Mouse (Mus musculus) gastrocnemius, adult 8-10 months (tissue): ENCODE measurements around the gene Gm13275. TPM values are rescaled to one million over a fixed set of nuclear protein-coding genes. Genes with fewer than 3 reads are reported as not detected.
"Not testable (repeated sequence)": the region's sequence is repeated elsewhere in the genome, so short reads cannot be mapped to it uniquely, and the experiment has no call there.

ENCODE experiments used
- DNase-seq, 2 experiments: peaks; one replicate each; pipeline ENCODE4 v3.0.0; 2022; ENCODE audit warnings: low spot score in 2 of 2
- total RNA-seq, 4 experiments: library from RNA; stranded (reverse); gene quantifications; 2 replicates each; pipeline ENCODE4 v1.2.4; 2022

The Gm13275 gene
- total RNA-seq, 4 experiments from 2014 or later: not detected

DNA sequence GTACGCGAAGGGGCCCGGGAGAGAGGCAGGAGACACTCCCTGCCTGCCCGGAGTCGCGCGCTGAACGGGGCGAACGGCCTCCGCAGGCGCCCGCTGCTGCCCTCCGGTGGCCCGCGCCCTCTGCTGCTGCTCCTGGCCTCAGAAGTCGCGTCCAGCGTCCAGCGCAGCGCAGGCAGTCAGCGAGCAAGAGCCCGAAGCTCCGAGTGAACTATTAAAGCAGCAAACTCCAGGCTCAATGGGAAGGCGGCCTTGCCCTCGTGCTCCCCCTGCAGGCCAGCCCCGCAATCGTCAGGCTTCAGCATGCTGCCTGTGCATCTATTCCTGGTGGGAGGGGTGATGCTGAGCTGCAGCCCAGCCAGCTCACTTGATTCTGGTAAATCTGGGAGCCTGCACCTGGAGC lies 2.8 kb downstream of the Gm13275 start, which contains the start of gene Gm13279:
Gm13279 (plus strand) TSS at position 301 of the 400 bp plus-strand sequence.
- not testable (repeated sequence) for DNase-seq

- DNase-seq: not testable (repeated sequence)
Observed at GRCm38 (mm10) chr4:88799365-88799764, 5.1 kb downstream of the Gm13275 start, which contains the start of gene Gm13285. Gene Gm13285, plus strand, starts transcription at chr4:88799665.

GRCm38 (mm10) chr4:88802954-88803353 lies 8.7 kb downstream of the Gm13275 start, which contains the start of gene Gm13287:
Gene Gm13287, plus strand, starts transcription at chr4:88803254.
- not testable (repeated sequence) for DNase-seq

GRCm38 (mm10) chr4:88805231-88805630 lies 10.9 kb downstream of the Gm13275 start, which contains the start of gene Gm13288:
Gene Gm13288, plus strand, starts transcription at chr4:88805531.
- not testable (repeated sequence) for DNase-seq

DNA sequence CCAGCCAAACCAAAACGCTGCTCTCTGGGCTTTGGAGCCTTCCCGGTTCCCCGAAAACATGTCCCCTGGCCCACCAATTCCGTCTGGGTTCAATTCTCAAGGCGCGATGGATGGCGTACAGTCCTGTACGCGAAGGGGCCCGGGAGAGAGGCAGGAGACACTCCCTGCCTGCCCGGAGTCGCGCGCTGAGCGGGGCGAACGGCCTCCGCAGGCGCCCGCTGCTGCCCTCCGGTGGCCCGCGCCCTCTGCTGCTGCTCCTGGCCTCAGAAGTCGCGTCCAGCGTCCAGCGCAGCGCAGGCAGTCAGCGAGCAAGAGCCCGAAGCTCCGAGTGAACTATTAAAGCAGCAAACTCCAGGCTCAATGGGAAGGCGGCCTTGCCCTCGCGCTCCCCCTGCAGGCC lies 11.5 kb downstream of the Gm13275 start:
- DNase-seq: peak in 1 of 2 experiments; percentile 10

DNA sequence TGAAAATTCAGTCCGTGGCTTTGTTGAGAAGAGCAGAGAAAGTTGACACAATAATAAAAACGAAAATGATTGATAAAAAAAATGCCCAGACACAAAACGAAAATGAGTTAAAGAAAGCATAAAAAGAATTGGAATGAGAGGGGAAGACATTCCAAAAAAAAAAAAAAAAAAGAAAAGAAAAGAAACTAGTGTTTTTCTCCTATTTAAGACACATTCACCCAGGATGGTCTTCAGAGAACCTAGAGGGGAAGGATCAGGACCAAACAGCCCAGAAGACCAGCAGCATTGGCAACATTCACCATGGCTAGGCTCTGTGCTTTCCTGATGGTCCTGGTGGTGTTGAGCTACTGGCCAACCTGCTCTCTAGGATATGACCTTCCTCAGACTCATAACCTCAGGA lies 21.6 kb downstream of the Gm13275 start, which contains the start of gene Ifna7:
Ifna7 (plus strand) TSS at position 301 of the 400 bp plus-strand sequence.
- no peak for DNase-seq

DNA sequence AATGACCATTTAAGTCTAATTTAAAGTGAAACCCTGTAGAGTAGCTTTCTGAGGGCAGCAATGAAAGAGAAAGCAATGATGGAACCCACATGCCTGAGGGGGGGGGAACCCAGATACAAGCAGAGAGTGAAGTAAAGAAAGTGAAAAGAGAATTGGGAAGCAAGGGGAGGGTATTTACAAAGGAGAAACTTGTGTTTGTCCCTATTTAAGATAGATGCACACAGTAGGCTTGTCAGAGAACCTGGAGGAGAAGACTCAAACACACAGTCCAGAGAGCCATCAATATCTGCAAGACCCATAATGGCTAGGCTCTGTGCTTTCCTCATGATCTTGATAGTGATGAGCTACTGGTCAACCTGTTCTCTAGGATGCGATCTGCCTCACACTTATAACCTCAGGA lies 25.4 kb downstream of the Gm13275 start, which contains the start of gene Ifna11:
Ifna11 (plus strand) TSS at position 301 of the 400 bp plus-strand sequence.
- no peak for DNase-seq

GRCm38 (mm10) chr4:88822995-88823394 lies 28.7 kb downstream of the Gm13275 start:
- DNase-seq: no peak

DNA sequence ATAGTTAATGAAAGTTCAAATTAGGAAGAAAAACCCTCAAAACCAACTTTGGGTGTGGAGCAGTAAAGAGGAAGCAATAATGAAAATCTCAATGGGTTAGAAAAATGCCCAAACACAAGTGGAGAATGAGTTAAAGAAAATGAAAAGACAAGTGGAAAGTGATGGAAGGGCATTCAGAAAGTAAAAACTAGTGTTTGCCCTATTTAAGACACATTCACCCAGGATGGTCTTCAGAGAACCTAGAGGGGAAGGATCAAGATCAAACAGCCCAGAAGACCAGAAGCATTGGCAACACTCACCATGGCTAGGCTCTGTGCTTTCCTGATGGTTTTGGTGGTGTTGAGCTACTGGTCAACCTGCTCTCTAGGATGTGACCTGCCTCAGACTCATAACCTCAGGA lies 32.8 kb downstream of the Gm13275 start, which contains the start of gene Ifna6:
Ifna6 (plus strand) TSS at position 301 of the 400 bp plus-strand sequence.
- not testable (repeated sequence) for DNase-seq

- DNase-seq: no peak
Observed at GRCm38 (mm10) chr4:88830523-88830922, 36.2 kb downstream of the Gm13275 start.

DNA sequence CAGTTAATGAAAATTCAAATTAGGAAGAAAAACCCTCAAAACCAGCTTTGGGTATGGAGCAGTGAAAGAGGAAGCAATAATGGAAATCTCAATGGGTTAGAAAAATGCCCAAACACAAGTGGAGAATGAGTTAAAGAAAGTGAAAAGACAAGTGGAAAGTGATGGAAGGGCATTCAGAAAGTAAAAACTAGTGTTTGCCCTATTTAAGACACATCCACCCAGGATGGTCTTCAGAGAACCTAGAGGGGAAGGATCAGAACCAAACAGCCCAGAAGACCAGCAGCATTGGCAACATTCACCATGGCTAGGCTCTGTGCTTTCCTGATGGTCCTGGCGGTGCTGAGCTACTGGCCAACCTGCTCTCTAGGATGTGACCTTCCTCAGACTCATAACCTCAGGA lies 40.9 kb downstream of the Gm13275 start, which contains the start of gene Ifna5:
Ifna5 (plus strand) TSS at position 301 of the 400 bp plus-strand sequence.
- not testable (repeated sequence) for DNase-seq

DNA sequence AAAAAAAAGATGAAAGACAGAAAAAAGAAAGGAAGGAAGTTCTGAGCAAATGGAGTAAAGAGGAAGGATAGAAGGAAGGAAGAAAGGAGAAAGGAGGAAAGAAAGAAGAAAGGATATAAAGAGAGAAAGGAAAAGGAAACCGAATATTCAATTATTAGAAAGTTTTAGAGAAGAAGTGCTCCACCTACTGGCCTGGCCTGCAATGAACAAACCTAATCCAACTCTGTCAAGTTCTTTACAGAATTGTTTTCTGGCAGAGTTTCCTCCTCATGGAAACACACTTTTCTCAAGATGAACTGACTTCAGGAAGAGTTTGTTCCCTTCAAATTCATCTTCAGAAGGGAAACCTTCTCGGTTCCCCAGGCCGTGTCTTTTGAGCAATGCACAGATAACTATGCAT lies 44.5 kb downstream of the Gm13275 start:
- DNase-seq: no peak

- no peak for DNase-seq
Observed at GRCm38 (mm10) chr4:88840058-88840457, 45.8 kb downstream of the Gm13275 start.

DNA sequence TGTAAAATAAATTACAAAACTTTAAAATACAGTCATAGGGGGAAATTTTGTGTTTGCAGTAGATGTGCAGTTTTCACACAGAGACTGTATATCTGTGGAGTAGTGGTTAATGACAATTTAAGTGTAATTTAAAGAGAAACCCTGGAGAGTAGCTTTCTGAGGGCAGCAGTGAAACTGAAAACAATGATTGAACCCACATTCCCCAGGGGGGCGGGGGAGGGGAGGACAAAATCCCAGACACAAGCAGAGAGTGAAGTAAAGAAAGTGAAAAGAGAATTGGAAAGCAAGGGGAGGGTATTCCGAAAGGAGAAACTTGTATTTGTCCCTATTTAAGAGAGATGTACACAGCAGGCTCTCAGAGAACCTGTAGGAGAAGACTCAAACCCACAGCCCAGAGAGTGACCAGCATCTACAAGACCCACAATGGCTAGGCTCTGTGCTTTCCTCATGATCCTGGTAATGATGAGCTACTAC lies 47.2 kb downstream of the Gm13275 start, which contains the start of gene Ifna4:
Ifna4 (plus strand) TSS at position 424 of the 474 bp plus-strand sequence.
- DNase-seq: no peak

Other genes with a start within 250 kb of the Gm13275 start
- gene Ifna15, start 236.2 kb upstream of the Gm13275 start, total RNA-seq: not detected
- gene Ifna14, start 222.7 kb upstream of the Gm13275 start, total RNA-seq: not detected
- gene Ifna9, start 202.1 kb upstream of the Gm13275 start, total RNA-seq: not detected
- not detected for gene Ifna12, start 191.1 kb upstream of the Gm13275 start, total RNA-seq
- gene C87499, start 160.1 kb upstream of the Gm13275 start, total RNA-seq: not detected
- not detected for gene Ifna13, start 150.0 kb upstream of the Gm13275 start, total RNA-seq
- gene Ifna16, start 117.6 kb upstream of the Gm13275 start, total RNA-seq: not detected
- not detected for gene Ifna2, start 110.6 kb upstream of the Gm13275 start, total RNA-seq
- not detected for gene Ifnab, start 103.1 kb upstream of the Gm13275 start, total RNA-seq
- gene Gm26566, start 72.7 kb upstream of the Gm13275 start, total RNA-seq: under 1 TPM in 3 of 4 experiments, not detected in 1; 0.24 to 0.51 (median 0.38) TPM
- 10 to 100 TPM; 54.5 to 64.5 (median 57.9) TPM for gene Klhl9, start 72.0 kb upstream of the Gm13275 start, total RNA-seq
- not detected for gene Gm13271, start 39.6 kb upstream of the Gm13275 start, total RNA-seq
- not detected for gene Gm13283, start 34.4 kb upstream of the Gm13275 start, total RNA-seq
- not detected for gene Gm13290, start 20.7 kb upstream of the Gm13275 start, total RNA-seq
- gene Gm13289, start 17.6 kb upstream of the Gm13275 start, total RNA-seq: not detected
- gene Gm13272, start 14.6 kb upstream of the Gm13275 start, total RNA-seq: not detected
- gene Ifnz, start 12.4 kb upstream of the Gm13275 start, total RNA-seq: not detected
- not detected for gene Gm13276, start 8.8 kb upstream of the Gm13275 start, total RNA-seq
- gene Gm13277, start 5.9 kb upstream of the Gm13275 start, total RNA-seq: not detected
- gene Gm13278, start 2.9 kb upstream of the Gm13275 start, total RNA-seq: not detected
- gene Gm13279, start 2.9 kb downstream of the Gm13275 start, total RNA-seq: not detected
- not detected for gene Gm13285, start 5.2 kb downstream of the Gm13275 start, total RNA-seq
- gene Gm13287, start 8.8 kb downstream of the Gm13275 start, total RNA-seq: not detected
- not detected for gene Gm13288, start 11.0 kb downstream of the Gm13275 start, total RNA-seq
- not detected for gene Ifna7, start 21.7 kb downstream of the Gm13275 start, total RNA-seq
- gene Ifna11, start 25.5 kb downstream of the Gm13275 start, total RNA-seq: not detected
- gene Ifna6, start 32.9 kb downstream of the Gm13275 start, total RNA-seq: not detected
- not detected for gene Ifna5, start 41.0 kb downstream of the Gm13275 start, total RNA-seq
- not detected for gene Ifna4, start 47.4 kb downstream of the Gm13275 start, total RNA-seq
- gene Ifna1, start 55.6 kb downstream of the Gm13275 start, total RNA-seq: not detected
- not detected for gene Ifne, start 85.7 kb downstream of the Gm13275 start, total RNA-seq